In genomic region chr5:76708004-76708403, GRCm38 (mm10) we compare ENCODE assay signal across 17 mouse cellular contexts. TPM values are rescaled to one million over a fixed set of nuclear protein-coding genes. Genes with fewer than 3 reads are reported as not detected.
DNase-seq lines count a peak whose midpoint lies in the region; ATAC-seq lines count a peak whose summit lies in the region.
"Had no signal": no experiment of that assay in that cellular context is flagged by ENCODE, and none has a peak within 500 bp of the region (broad histone marks: within the 10 kb centered on the region; RNA-seq: fewer than 3 reads in every experiment).

No protein-coding gene starts in this region.

- no peaks in the 10 kb centered on the region for H3K9me3 ChIP-seq in limb, embryonic 12.5 days
- H3K9me3 ChIP-seq in limb, embryonic 10.5 days (replicated peaks), result no peaks in the 10 kb centered on the region
- H3K9me3 ChIP-seq in forebrain, embryonic 15.5 days, result no peaks in the 10 kb centered on the region
- no peaks in the 10 kb centered on the region for H3K9me3 ChIP-seq in kidney, embryonic 15.5 days (replicated peaks)
- H3K9me3 ChIP-seq: liver, embryonic 13.5 days had no signal

- no peak for DNase-seq in cerebellum, adult 11 months
- no peak for DNase-seq in limb, embryonic 10.5 days (ENCODE audit: low spot score)
- DNase-seq in adrenal gland, adult (ENCODE audit: inconsistent age in 2 of 2, low spot score in 1 of 2), result peak; percentile 67 to 86
- DNase-seq in kidney, postnatal 14 days, result no peak
- DNase-seq: cerebellum, postnatal 36 days; heart, adult 2 months; heart, postnatal 36 days; kidney, adult 8-10 months; liver, embryonic 13.5 days; right cerebral cortex, adult 18-20 months; thymus, adult 18-20 months had no signal

- H3K36me3 ChIP-seq in limb, embryonic 12.5 days, result no peaks in the 10 kb centered on the region; the same call in 1 of the 2 replicates
- peaks cover 11% of the 10 kb centered on the region; the same call in 1 of the 2 replicates for H3K36me3 ChIP-seq in limb, embryonic 10.5 days
- no peaks in the 10 kb centered on the region for H3K36me3 ChIP-seq in forebrain, embryonic 15.5 days
- H3K36me3 ChIP-seq in kidney, embryonic 15.5 days, result peaks cover 2% of the 10 kb centered on the region; the same call in 1 of the 2 replicates
- H3K36me3 ChIP-seq: embryonic facial prominence, embryonic 13.5 days; liver, embryonic 13.5 days had no signal

- H3K9ac ChIP-seq in limb, embryonic 12.5 days (replicated peaks), result no peak overlapping the region
- H3K9ac ChIP-seq in forebrain, embryonic 15.5 days (replicated peaks), result no peak overlapping the region
- H3K9ac ChIP-seq in kidney, embryonic 15.5 days, result no peak overlapping the region
- H3K9ac ChIP-seq: embryonic facial prominence, embryonic 13.5 days; liver, embryonic 13.5 days had no signal

- no peak overlapping the region for H3K4me3 ChIP-seq in limb, embryonic 12.5 days (replicated peaks)
- no peak overlapping the region for H3K4me3 ChIP-seq in limb, embryonic 10.5 days
- no peak overlapping the region for H3K4me3 ChIP-seq in forebrain, embryonic 15.5 days
- H3K4me3 ChIP-seq in kidney, embryonic 15.5 days (replicated peaks), result no peak overlapping the region
- H3K4me3 ChIP-seq: embryonic facial prominence, embryonic 13.5 days; heart, adult 2 months; liver, embryonic 13.5 days; myocyte had no signal

- ATAC-seq in cerebellum, adult (ENCODE audit: insufficient number of reproducible peaks, low FRiP score, low TSS enrichment), result peak; percentile 43; the same call in 1 of the 2 replicates
- no peak for ATAC-seq in limb, embryonic 12.5 days (ENCODE audit: insufficient number of reproducible peaks, insufficient read depth, low FRiP score, low TSS enrichment, low read depth)
- peak; percentile 43; the same call in 1 of the 2 replicates for ATAC-seq in forebrain, embryonic 15.5 days (replicated peaks)
- ATAC-seq in kidney, embryonic 15.5 days (replicated peaks; ENCODE audit: low FRiP score), result no peak

- H3K27me3 ChIP-seq in limb, embryonic 12.5 days, result no peaks in the 10 kb centered on the region
- H3K27me3 ChIP-seq in limb, embryonic 10.5 days (ENCODE audit: low read depth, poor library complexity, severe bottlenecking), result no peaks in the 10 kb centered on the region
- H3K27me3 ChIP-seq in forebrain, embryonic 15.5 days, result no peaks in the 10 kb centered on the region
- no peaks in the 10 kb centered on the region for H3K27me3 ChIP-seq in kidney, embryonic 15.5 days
- H3K27me3 ChIP-seq: embryonic facial prominence, embryonic 13.5 days; liver, embryonic 13.5 days had no signal

- H3K4me2 ChIP-seq in limb, embryonic 12.5 days, result no peak overlapping the region
- no peak overlapping the region for H3K4me2 ChIP-seq in forebrain, embryonic 15.5 days (replicated peaks)
- H3K4me2 ChIP-seq in kidney, embryonic 15.5 days, result no peak overlapping the region
- H3K4me2 ChIP-seq: embryonic facial prominence, embryonic 13.5 days; liver, embryonic 13.5 days had no signal

- H3K4me1 ChIP-seq in limb, embryonic 12.5 days (replicated peaks), result peaks cover 8% of the 10 kb centered on the region; the same call in 1 of the 2 replicates
- peaks cover 1% of the 10 kb centered on the region; the same call in 1 of the 2 replicates for H3K4me1 ChIP-seq in limb, embryonic 10.5 days
- peaks cover 18% of the 10 kb centered on the region for H3K4me1 ChIP-seq in forebrain, embryonic 15.5 days
- 0 out of 2 replicates have a peak, but pooled peaks cover 12% of the 10 kb centered on the region for H3K4me1 ChIP-seq in kidney, embryonic 15.5 days

- 81% methylated on average over 15 of the region's 15 CpGs for WGBS in limb, embryonic 12.5 days
- WGBS in limb, embryonic 10.5 days, result 89% methylated on average over 15 of the region's 15 CpGs
- WGBS in forebrain, embryonic 15.5 days, result 74% methylated on average over 15 of the region's 15 CpGs
- WGBS in kidney, embryonic 15.5 days, result 67% methylated on average over 15 of the region's 15 CpGs

- 0 out of 2 replicates have a peak overlapping the region, but pooled peaks have one; percentile 12 for H3K27ac ChIP-seq in limb, embryonic 12.5 days
- H3K27ac ChIP-seq in limb, embryonic 10.5 days, result no peak overlapping the region
- H3K27ac ChIP-seq in forebrain, embryonic 15.5 days (replicated peaks), result no peak overlapping the region
- H3K27ac ChIP-seq in kidney, embryonic 15.5 days, result no peak overlapping the region
- H3K27ac ChIP-seq: embryonic facial prominence, embryonic 13.5 days; heart, adult 2 months; liver, embryonic 13.5 days had no signal

RNA-seq across cellular contexts. Expression of gene C530008M17Rik, which starts 51.7 kb away (rescaled TPM):
- polyA plus RNA-seq in limb, embryonic 12.5 days (2016; fragmentation: Nextera tagmentation; extraction: Ambion mirVana), result 22.0 and 31.9 TPM in 2 replicates
- 25.2 and 26.7 TPM in 2 replicates for polyA plus RNA-seq in limb, embryonic 10.5 days (2016; fragmentation: Nextera tagmentation; extraction: Ambion mirVana)
- polyA plus RNA-seq in forebrain, embryonic 15.5 days (2015; fragmentation: Nextera tagmentation; extraction: Ambion mirVana), result 84.9 and 94.2 TPM in 2 replicates
- 17.2 and 17.3 TPM in 2 replicates for polyA plus RNA-seq in kidney, embryonic 15.5 days (2015; fragmentation: Nextera tagmentation; extraction: Ambion mirVana)

Comparison
In these comparisons a context has a peak if more than half of its experiments do, and no peak if none do; other contexts are left out.
1. ATAC-seq: peak in cerebellum, adult (single experiment) and forebrain, embryonic 15.5 days (single experiment); none in limb, embryonic 12.5 days (single experiment) and kidney, embryonic 15.5 days (single experiment).
2. DNase-seq: peak in adrenal gland, adult (2 of 2); none in cerebellum, adult 11 months (single experiment), limb, embryonic 10.5 days (single experiment) and kidney, postnatal 14 days (single experiment).